Mouse (Mus musculus): Measurements from ENCODE around the gene Bcl2l12. TPM values are rescaled to one million over a fixed set of nuclear protein-coding genes. Genes with fewer than 3 reads are reported as not detected.

Gene Bcl2l12
- polyA plus RNA-seq, 2 experiments, result 11.4 to 11.7 TPM

- no peak for TF ChIP-seq CTCF (IDR thresholded peaks at IDR 0.05; ENCODE audit: low read depth)
- TF ChIP-seq EP300 (IDR thresholded peaks at IDR 0.05; ENCODE audit: low read depth), result no peak
- peak overlapping the region; percentile 49 for H3K27ac ChIP-seq
- H3K4me3 ChIP-seq (ENCODE audit: insufficient read depth in 1 of 2, low read depth in 2 of 2, low read length in 2 of 2), result peak overlapping the region; percentile 49 to 59
- ATAC-seq (ENCODE audit: insufficient read depth) (peak; percentile 84), DNase-seq (ENCODE audit: low read depth in 3 of 3, low spot score in 3 of 3) (peak; percentile 79 to 86 (median 81))
- H3K9ac ChIP-seq (replicated peaks), result peak overlapping the region; percentile 57
- H3K27me3 ChIP-seq (ENCODE audit: control insufficient read depth, insufficient read depth, low read length), result peaks cover 22% of the 10 kb centered on the region
- H3K4me2 ChIP-seq (ENCODE audit: low read depth), result peak overlapping the region; percentile 91
- WGBS (ENCODE audit: insufficient replicate concordance), result 4% methylated on average over 24 of the region's 24 CpGs
- no peaks in the 10 kb centered on the region for H3K9me3 ChIP-seq (ENCODE audit: control insufficient read depth, low read length)
- peaks cover 12 to 14% of the 10 kb centered on the region in 2 experiments for H3K4me1 ChIP-seq (replicated peaks; ENCODE audit: control insufficient read depth in 2 of 2, insufficient read depth in 2 of 2, low read length in 1 of 2)
- no peaks in the 10 kb centered on the region for H3K36me3 ChIP-seq (replicated peaks; ENCODE audit: control insufficient read depth, insufficient read depth, low read depth)
Measured at GRCm38 (mm10) chr7:44952611-44953306, 45.8 kb downstream of the Bcl2l12 start.

- peaks cover 12 to 14% of the 10 kb centered on the region in 2 experiments for H3K4me1 ChIP-seq (replicated peaks; ENCODE audit: control insufficient read depth in 2 of 2, insufficient read depth in 2 of 2, low read length in 1 of 2)
- ATAC-seq (ENCODE audit: insufficient read depth) (peak; percentile 78), DNase-seq (ENCODE audit: low read depth in 3 of 3, low spot score in 3 of 3) (peak; percentile 59 to 72 (median 64))
- H3K9me3 ChIP-seq (ENCODE audit: control insufficient read depth, low read length), result no peaks in the 10 kb centered on the region
- no peaks in the 10 kb centered on the region for H3K36me3 ChIP-seq (replicated peaks; ENCODE audit: control insufficient read depth, insufficient read depth, low read depth)
- no peak for TF ChIP-seq EP300 (IDR thresholded peaks at IDR 0.05; ENCODE audit: low read depth)
- no peak for TF ChIP-seq CTCF (IDR thresholded peaks at IDR 0.05; ENCODE audit: low read depth)
- H3K4me3 ChIP-seq (ENCODE audit: insufficient read depth in 1 of 2, low read depth in 2 of 2, low read length in 2 of 2), result peak overlapping the region; percentile 49 to 59
- H3K4me2 ChIP-seq (ENCODE audit: low read depth), result peak overlapping the region; percentile 91
- peaks cover 22% of the 10 kb centered on the region for H3K27me3 ChIP-seq (ENCODE audit: control insufficient read depth, insufficient read depth, low read length)
- 0% methylated on average over 10 of the region's 10 CpGs for whole genome bisulfite sequencing (ENCODE audit: insufficient replicate concordance)
- peak overlapping the region; percentile 49 for H3K27ac ChIP-seq
- peak overlapping the region; percentile 57 for H3K9ac ChIP-seq (replicated peaks)
Measured at GRCm38 (mm10) chr7:44951960-44952359, 46.6 kb downstream of the Bcl2l12 start.

GRCm38 (mm10) chr7:44949922-44950321, 48.6 kb downstream of the Bcl2l12 start:
- no peak overlapping the region for H3K27ac ChIP-seq
- H3K9ac ChIP-seq (replicated peaks), result no peak overlapping the region
- DNase-seq (ENCODE audit: low read depth in 3 of 3, low spot score in 3 of 3) (no peak), ATAC-seq (ENCODE audit: insufficient read depth) (no peak)
- no peaks in the 10 kb centered on the region for H3K9me3 ChIP-seq (ENCODE audit: control insufficient read depth, low read length)
- peaks cover 12 to 14% of the 10 kb centered on the region in 2 experiments for H3K4me1 ChIP-seq (replicated peaks; ENCODE audit: control insufficient read depth in 2 of 2, insufficient read depth in 2 of 2, low read length in 1 of 2)
- 43% methylated on average over 6 of the region's 6 CpGs for WGBS (ENCODE audit: insufficient replicate concordance)
- H3K4me2 ChIP-seq (ENCODE audit: low read depth), result no peak overlapping the region
- no peak for TF ChIP-seq EP300 (IDR thresholded peaks at IDR 0.05; ENCODE audit: low read depth)
- no peak for TF ChIP-seq CTCF (IDR thresholded peaks at IDR 0.05; ENCODE audit: low read depth)
- H3K36me3 ChIP-seq (replicated peaks; ENCODE audit: control insufficient read depth, insufficient read depth, low read depth), result no peaks in the 10 kb centered on the region
- no peak overlapping the region for H3K4me3 ChIP-seq (ENCODE audit: insufficient read depth in 1 of 2, low read depth in 2 of 2, low read length in 2 of 2)
- peaks cover 22% of the 10 kb centered on the region for H3K27me3 ChIP-seq (ENCODE audit: control insufficient read depth, insufficient read depth, low read length)

GRCm38 (mm10) chr7:44942904-44943303, 55.6 kb downstream of the Bcl2l12 start, which contains the start of gene Tsks:
Tsks (plus strand) TSS chr7:44943204.
- Histone ChIP-seq H3K4me2 (ENCODE audit: low read depth) (no peak within 1 kb of the TSS), H3K36me3 (replicated peaks; ENCODE audit: control insufficient read depth, insufficient read depth, low read depth) (no peaks in the 10 kb centered on the region), H3K27me3 (ENCODE audit: control insufficient read depth, insufficient read depth, low read length) (no peaks in the 10 kb centered on the region), H3K4me1 (replicated peaks; ENCODE audit: control insufficient read depth in 2 of 2, insufficient read depth in 2 of 2, low read length in 1 of 2) (no peaks in the 10 kb centered on the region), H3K9ac (replicated peaks) (no peak within 1 kb of the TSS), H3K4me3 (ENCODE audit: insufficient read depth in 1 of 2, low read depth in 2 of 2, low read length in 2 of 2) (no peak within 1 kb of the TSS), H3K27ac (no peak within 1 kb of the TSS), H3K9me3 (ENCODE audit: control insufficient read depth, low read length) (no peaks in the 10 kb centered on the region)
- ATAC-seq (ENCODE audit: insufficient read depth), result no peak
- DNase-seq (ENCODE audit: low read depth in 3 of 3, low spot score in 3 of 3), result no peak
- 76% methylated on average over 7 of the region's 7 CpGs for WGBS (ENCODE audit: insufficient replicate concordance)
- no peak for TF ChIP-seq EP300 (IDR thresholded peaks at IDR 0.05; ENCODE audit: low read depth)
- no peak for TF ChIP-seq CTCF (IDR thresholded peaks at IDR 0.05; ENCODE audit: low read depth)

Small RNA genes within 50 kb of the gene (microRNA-seq; reads per million reads assigned to microRNA genes)
- gene Mir7054, result not detected

Other genes starting within 250 kb of the Bcl2l12 start
Only the 30 nearest of the 36 such genes appear.
- gene Nup62, start 182.6 kb downstream of the Bcl2l12 start, polyA plus RNA-seq (2012; rRNA removed), result 44.8 and 50.2 TPM in 2 replicates
- gene Nup62, start 182.6 kb downstream of the Bcl2l12 start, polyA plus RNA-seq (2014; fragmentation: Nextera tagmentation; extraction: Ambion mirVana), result 31.5 and 32.8 TPM in 2 replicates
- gene Il4i1, start 182.3 kb downstream of the Bcl2l12 start, polyA plus RNA-seq (2012; rRNA removed), result 0.36 and 0.40 TPM in 2 replicates
- 0.22 and 0.52 TPM in 2 replicates for gene Il4i1, start 182.3 kb downstream of the Bcl2l12 start, polyA plus RNA-seq (2014; fragmentation: Nextera tagmentation; extraction: Ambion mirVana)
- 33.8 and 36.4 TPM in 2 replicates for gene Atf5, start 182.1 kb downstream of the Bcl2l12 start, polyA plus RNA-seq (2012; rRNA removed)
- gene Atf5, start 182.1 kb downstream of the Bcl2l12 start, polyA plus RNA-seq (2014; fragmentation: Nextera tagmentation; extraction: Ambion mirVana), result 2.5 TPM in 2 replicates
- 25.8 and 36.4 TPM in 2 replicates for gene Akt1s1, start 149.7 kb downstream of the Bcl2l12 start, polyA plus RNA-seq (2012; rRNA removed)
- 10.0 and 10.6 TPM in 2 replicates for gene Akt1s1, start 149.7 kb downstream of the Bcl2l12 start, polyA plus RNA-seq (2014; fragmentation: Nextera tagmentation; extraction: Ambion mirVana)
- gene Tbc1d17, start 149.6 kb downstream of the Bcl2l12 start, polyA plus RNA-seq (2012; rRNA removed), result 12.9 and 16.2 TPM in 2 replicates
- gene Tbc1d17, start 149.6 kb downstream of the Bcl2l12 start, polyA plus RNA-seq (2014; fragmentation: Nextera tagmentation; extraction: Ambion mirVana), result 18.3 and 20.2 TPM in 2 replicates
- gene Pnkp, start 141.6 kb downstream of the Bcl2l12 start, polyA plus RNA-seq (2012; rRNA removed), result 12.7 and 14.3 TPM in 2 replicates
- gene Pnkp, start 141.6 kb downstream of the Bcl2l12 start, polyA plus RNA-seq (2014; fragmentation: Nextera tagmentation; extraction: Ambion mirVana), result 15.6 and 17.0 TPM in 2 replicates
- gene Ptov1, start 128.9 kb downstream of the Bcl2l12 start, polyA plus RNA-seq (2012; rRNA removed), result 47.3 and 54.1 TPM in 2 replicates
- 35.0 and 42.1 TPM in 2 replicates for gene Ptov1, start 128.9 kb downstream of the Bcl2l12 start, polyA plus RNA-seq (2014; fragmentation: Nextera tagmentation; extraction: Ambion mirVana)
- 29.3 and 35.1 TPM in 2 replicates for gene Med25, start 106.0 kb downstream of the Bcl2l12 start, polyA plus RNA-seq (2012; rRNA removed)
- gene Med25, start 106.0 kb downstream of the Bcl2l12 start, polyA plus RNA-seq (2014; fragmentation: Nextera tagmentation; extraction: Ambion mirVana), result 24.2 and 27.1 TPM in 2 replicates
- 5.9 and 6.5 TPM in 2 replicates for gene Fuz, start 102.6 kb downstream of the Bcl2l12 start, polyA plus RNA-seq (2012; rRNA removed)
- gene Fuz, start 102.6 kb downstream of the Bcl2l12 start, polyA plus RNA-seq (2014; fragmentation: Nextera tagmentation; extraction: Ambion mirVana), result 5.0 and 5.5 TPM in 2 replicates
- 62.2 and 67.6 TPM in 2 replicates for gene Ap2a1, start 69.2 kb downstream of the Bcl2l12 start, polyA plus RNA-seq (2012; rRNA removed)
- gene Ap2a1, start 69.2 kb downstream of the Bcl2l12 start, polyA plus RNA-seq (2014; fragmentation: Nextera tagmentation; extraction: Ambion mirVana), result 69.6 and 74.2 TPM in 2 replicates
- gene Tsks, start 55.5 kb downstream of the Bcl2l12 start, polyA plus RNA-seq (2012; rRNA removed), result 0.07 and 0.22 TPM in 2 replicates
- gene Tsks, start 55.5 kb downstream of the Bcl2l12 start, polyA plus RNA-seq (2014; fragmentation: Nextera tagmentation; extraction: Ambion mirVana), result 0.05 TPM in 1 of 2 replicates, not detected in the other
- gene Cpt1c, start 23.9 kb downstream of the Bcl2l12 start, polyA plus RNA-seq (2012; rRNA removed), result 2.5 and 3.0 TPM in 2 replicates
- 0.80 and 1.3 TPM in 2 replicates for gene Cpt1c, start 23.9 kb downstream of the Bcl2l12 start, polyA plus RNA-seq (2014; fragmentation: Nextera tagmentation; extraction: Ambion mirVana)
- gene Prmt1, start 12.1 kb downstream of the Bcl2l12 start, polyA plus RNA-seq (2012; rRNA removed), result 168 and 174 TPM in 2 replicates
- 50.4 and 51.2 TPM in 2 replicates for gene Prmt1, start 12.1 kb downstream of the Bcl2l12 start, polyA plus RNA-seq (2014; fragmentation: Nextera tagmentation; extraction: Ambion mirVana)
- 40.3 and 41.0 TPM in 2 replicates for gene Irf3, start 1.1 kb downstream of the Bcl2l12 start, polyA plus RNA-seq (2012; rRNA removed)
- gene Irf3, start 1.1 kb downstream of the Bcl2l12 start, polyA plus RNA-seq (2014; fragmentation: Nextera tagmentation; extraction: Ambion mirVana), result 28.0 and 32.1 TPM in 2 replicates
- gene Scaf1, start 17.7 kb upstream of the Bcl2l12 start, polyA plus RNA-seq (2012; rRNA removed), result 16.2 and 16.9 TPM in 2 replicates
- 11.0 and 14.5 TPM in 2 replicates for gene Scaf1, start 17.7 kb upstream of the Bcl2l12 start, polyA plus RNA-seq (2014; fragmentation: Nextera tagmentation; extraction: Ambion mirVana)
- 16.3 and 19.7 TPM in 2 replicates for gene Rras, start 19.2 kb upstream of the Bcl2l12 start, polyA plus RNA-seq (2012; rRNA removed)
- gene Rras, start 19.2 kb upstream of the Bcl2l12 start, polyA plus RNA-seq (2014; fragmentation: Nextera tagmentation; extraction: Ambion mirVana), result 15.4 and 20.6 TPM in 2 replicates
- gene Prr12, start 54.2 kb upstream of the Bcl2l12 start, polyA plus RNA-seq (2012; rRNA removed), result 1.8 and 2.6 TPM in 2 replicates
- gene Prr12, start 54.2 kb upstream of the Bcl2l12 start, polyA plus RNA-seq (2014; fragmentation: Nextera tagmentation; extraction: Ambion mirVana), result 1.9 and 2.2 TPM in 2 replicates
- gene Nosip, start 63.7 kb upstream of the Bcl2l12 start, polyA plus RNA-seq (2012; rRNA removed), result 24.5 and 26.4 TPM in 2 replicates
- 23.1 and 27.4 TPM in 2 replicates for gene Nosip, start 63.7 kb upstream of the Bcl2l12 start, polyA plus RNA-seq (2014; fragmentation: Nextera tagmentation; extraction: Ambion mirVana)
- 8.5 and 10.1 TPM in 2 replicates for gene Prrg2, start 64.0 kb upstream of the Bcl2l12 start, polyA plus RNA-seq (2012; rRNA removed)
- gene Prrg2, start 64.0 kb upstream of the Bcl2l12 start, polyA plus RNA-seq (2014; fragmentation: Nextera tagmentation; extraction: Ambion mirVana), result 6.2 and 7.3 TPM in 2 replicates
- 20.1 and 20.6 TPM in 2 replicates for gene Rcn3, start 93.5 kb upstream of the Bcl2l12 start, polyA plus RNA-seq (2012; rRNA removed)
- 19.2 and 21.5 TPM in 2 replicates for gene Rcn3, start 93.5 kb upstream of the Bcl2l12 start, polyA plus RNA-seq (2014; fragmentation: Nextera tagmentation; extraction: Ambion mirVana)
- gene Fcgrt, start 105.1 kb upstream of the Bcl2l12 start, polyA plus RNA-seq (2012; rRNA removed), result 14.9 and 16.3 TPM in 2 replicates
- gene Fcgrt, start 105.1 kb upstream of the Bcl2l12 start, polyA plus RNA-seq (2014; fragmentation: Nextera tagmentation; extraction: Ambion mirVana), result 35.5 and 35.6 TPM in 2 replicates
- gene Rps11, start 125.7 kb upstream of the Bcl2l12 start, polyA plus RNA-seq (2012; rRNA removed), result 309 and 366 TPM in 2 replicates
- gene Rps11, start 125.7 kb upstream of the Bcl2l12 start, polyA plus RNA-seq (2014; fragmentation: Nextera tagmentation; extraction: Ambion mirVana), result 989 and 1,016 TPM in 2 replicates
- 534 and 909 TPM in 2 replicates for gene Rpl13a, start 130.0 kb upstream of the Bcl2l12 start, polyA plus RNA-seq (2012; rRNA removed)
- gene Rpl13a, start 130.0 kb upstream of the Bcl2l12 start, polyA plus RNA-seq (2014; fragmentation: Nextera tagmentation; extraction: Ambion mirVana), result 992 and 1,027 TPM in 2 replicates
- 0.03 TPM in 1 of 2 replicates, not detected in the other for gene Gm45713, start 137.5 kb upstream of the Bcl2l12 start, polyA plus RNA-seq (2012; rRNA removed)
- 0.15 and 0.63 TPM in 2 replicates for gene Gm45713, start 137.5 kb upstream of the Bcl2l12 start, polyA plus RNA-seq (2014; fragmentation: Nextera tagmentation; extraction: Ambion mirVana)
- 12.1 and 13.4 TPM in 2 replicates for gene Flt3l, start 137.7 kb upstream of the Bcl2l12 start, polyA plus RNA-seq (2012; rRNA removed)
- 3.9 and 5.5 TPM in 2 replicates for gene Flt3l, start 137.7 kb upstream of the Bcl2l12 start, polyA plus RNA-seq (2014; fragmentation: Nextera tagmentation; extraction: Ambion mirVana)
- gene Pih1d1, start 155.6 kb upstream of the Bcl2l12 start, polyA plus RNA-seq (2012; rRNA removed), result 38.3 and 43.3 TPM in 2 replicates
- 44.3 and 45.8 TPM in 2 replicates for gene Pih1d1, start 155.6 kb upstream of the Bcl2l12 start, polyA plus RNA-seq (2014; fragmentation: Nextera tagmentation; extraction: Ambion mirVana)
- gene Aldh16a1, start 155.9 kb upstream of the Bcl2l12 start, polyA plus RNA-seq (2012; rRNA removed), result 17.9 and 19.8 TPM in 2 replicates
- 20.9 and 23.1 TPM in 2 replicates for gene Aldh16a1, start 155.9 kb upstream of the Bcl2l12 start, polyA plus RNA-seq (2014; fragmentation: Nextera tagmentation; extraction: Ambion mirVana)
- gene Slc17a7, start 165.2 kb upstream of the Bcl2l12 start, polyA plus RNA-seq (2012; rRNA removed), result 0.01 TPM in 2 replicates
- gene Slc17a7, start 165.2 kb upstream of the Bcl2l12 start, polyA plus RNA-seq (2014; fragmentation: Nextera tagmentation; extraction: Ambion mirVana), result not detected in 2 replicates
- gene Gfy, start 180.9 kb upstream of the Bcl2l12 start, polyA plus RNA-seq (2012; rRNA removed), result 0.02 TPM in 1 of 2 replicates, not detected in the other
- not detected in 2 replicates for gene Gfy, start 180.9 kb upstream of the Bcl2l12 start, polyA plus RNA-seq (2014; fragmentation: Nextera tagmentation; extraction: Ambion mirVana)
- gene Pth2, start 182.3 kb upstream of the Bcl2l12 start, polyA plus RNA-seq (2012; rRNA removed), result not detected in 2 replicates
- gene Pth2, start 182.3 kb upstream of the Bcl2l12 start, polyA plus RNA-seq (2014; fragmentation: Nextera tagmentation; extraction: Ambion mirVana), result not detected in 2 replicates

Data from liver, embryonic 14.5 days (tissue).